Comparison of ENCODE assay signal across 8 mouse cellular contexts in the genomic region with DNA sequence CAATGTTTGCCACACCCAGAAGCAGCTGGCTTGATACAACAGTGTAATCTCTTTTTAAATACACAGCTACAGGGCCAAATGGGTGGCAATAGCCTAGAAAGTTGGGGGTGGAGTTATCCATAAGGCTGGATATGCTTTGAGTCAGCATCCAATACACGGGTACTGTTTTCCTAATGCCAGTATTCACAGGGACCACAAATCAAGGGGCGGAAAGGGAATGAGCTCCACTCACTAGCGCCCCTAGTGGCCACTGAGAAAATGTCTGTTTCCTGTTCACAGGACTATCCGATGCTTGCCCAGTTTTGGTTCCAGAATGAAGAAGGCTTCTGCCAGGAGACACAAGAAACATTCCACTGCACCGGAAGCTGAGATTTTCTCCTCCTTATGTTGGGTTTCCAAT. TPM values are rescaled to one million over a fixed set of nuclear protein-coding genes. Genes with fewer than 3 reads are reported as not detected.
DNase-seq lines count a peak whose midpoint lies in the region; ATAC-seq and TF ChIP-seq lines count a peak whose summit lies in the region.

No protein-coding gene starts in this region.

- no peaks in the 10 kb centered on the region for H3K4me1 ChIP-seq in hindbrain, embryonic 10.5 days (replicated peaks)
- peaks cover 5% of the 10 kb centered on the region for H3K4me1 ChIP-seq in hindbrain, embryonic 13.5 days (replicated peaks)
- peaks cover 2% of the 10 kb centered on the region; the same call in 1 of the 2 replicates for H3K4me1 ChIP-seq in bone marrow, adult 2 months (ENCODE audit: control insufficient read depth, insufficient read depth, low read length)
- no peaks in the 10 kb centered on the region; the same call in 1 of the 2 replicates for H3K4me1 ChIP-seq in forebrain, embryonic 12.5 days
- H3K4me1 ChIP-seq in midbrain, embryonic 14.5 days (ENCODE audit: control insufficient read depth, insufficient read depth, low read length): no peaks in the 10 kb centered on the region

- H3K36me3 ChIP-seq in hindbrain, embryonic 10.5 days: no peaks in the 10 kb centered on the region
- H3K36me3 ChIP-seq in hindbrain, embryonic 13.5 days: no peaks in the 10 kb centered on the region
- H3K36me3 ChIP-seq in C2C12 (ENCODE audit: control insufficient read depth, insufficient read depth): no peaks in the 10 kb centered on the region
- H3K36me3 ChIP-seq in forebrain, embryonic 12.5 days (replicated peaks): no peaks in the 10 kb centered on the region
- H3K36me3 ChIP-seq in midbrain, embryonic 14.5 days (ENCODE audit: control insufficient read depth, insufficient read depth, low read length): no peaks in the 10 kb centered on the region

- no peaks in the 10 kb centered on the region for H3K27me3 ChIP-seq in hindbrain, embryonic 10.5 days (ENCODE audit: insufficient read depth, poor library complexity, severe bottlenecking)
- no peaks in the 10 kb centered on the region for H3K27me3 ChIP-seq in hindbrain, embryonic 13.5 days
- no peaks in the 10 kb centered on the region for H3K27me3 ChIP-seq in C2C12 (ENCODE audit: control insufficient read depth, insufficient read depth, insufficient read length)
- no peaks in the 10 kb centered on the region for H3K27me3 ChIP-seq in forebrain, embryonic 12.5 days
- H3K27me3 ChIP-seq in midbrain, embryonic 14.5 days (ENCODE audit: control insufficient read depth, insufficient read depth, low read length): no peaks in the 10 kb centered on the region

- H3K9me3 ChIP-seq in hindbrain, embryonic 10.5 days: no peaks in the 10 kb centered on the region
- no peaks in the 10 kb centered on the region for H3K9me3 ChIP-seq in hindbrain, embryonic 13.5 days
- no peaks in the 10 kb centered on the region for H3K9me3 ChIP-seq in forebrain, embryonic 12.5 days
- H3K9me3 ChIP-seq in midbrain, embryonic 14.5 days (ENCODE audit: control insufficient read depth, low read length): no peaks in the 10 kb centered on the region

- H3K79me2 ChIP-seq in C2C12 (ENCODE audit: control insufficient read depth, insufficient read depth): no peaks in the 10 kb centered on the region

- no peak; the same call in 1 of the 2 replicates for ATAC-seq in hindbrain, embryonic 13.5 days (ENCODE audit: low FRiP score)
- peak; percentile 30; the same call in 1 of the 2 replicates for ATAC-seq in forebrain, embryonic 12.5 days (ENCODE audit: low FRiP score)
- ATAC-seq in midbrain, embryonic 14.5 days (ENCODE audit: low FRiP score, low TSS enrichment): no peak
- no peak for ATAC-seq in monocyte, adult 5-6 weeks (replicated peaks; ENCODE audit: insufficient number of reproducible peaks, low FRiP score, low TSS enrichment, poor library complexity, severe bottlenecking)

- H3K79me3 ChIP-seq in C2C12 (ENCODE audit: low read depth): no peaks in the 10 kb centered on the region

- no peak overlapping the region for H3K9ac ChIP-seq in hindbrain, embryonic 13.5 days
- no peak overlapping the region for H3K9ac ChIP-seq in forebrain, embryonic 12.5 days
- H3K9ac ChIP-seq in midbrain, embryonic 14.5 days (replicated peaks; ENCODE audit: low read length): no peak overlapping the region

- peak; percentile 62 for DNase-seq in hindbrain, embryonic 10.5 days (ENCODE audit: low spot score)
- DNase-seq in kidney, postnatal 10 days: peak; percentile 84
- DNase-seq in midbrain, embryonic 14.5 days: peak; percentile 77

- H3K27ac ChIP-seq in hindbrain, embryonic 10.5 days: no peak overlapping the region
- no peak overlapping the region for H3K27ac ChIP-seq in hindbrain, embryonic 13.5 days
- no peak overlapping the region for H3K27ac ChIP-seq in bone marrow, adult 2 months (ENCODE audit: control insufficient read depth, insufficient read depth, low read depth, low read length, poor library complexity)
- no peak overlapping the region for H3K27ac ChIP-seq in forebrain, embryonic 12.5 days
- no peak overlapping the region for H3K27ac ChIP-seq in midbrain, embryonic 14.5 days (replicated peaks; ENCODE audit: low read depth, low read length)

- H3K4me2 ChIP-seq in hindbrain, embryonic 13.5 days: no peak overlapping the region
- H3K4me2 ChIP-seq in forebrain, embryonic 12.5 days: no peak overlapping the region
- no peak overlapping the region for H3K4me2 ChIP-seq in midbrain, embryonic 14.5 days (ENCODE audit: low read length)

- H3ac ChIP-seq in C2C12 (ENCODE audit: control insufficient read depth, insufficient read length, low read depth): no peak overlapping the region

- no peak overlapping the region for H3K4me3 ChIP-seq in hindbrain, embryonic 10.5 days
- H3K4me3 ChIP-seq in hindbrain, embryonic 13.5 days: no peak overlapping the region
- no peak overlapping the region for H3K4me3 ChIP-seq in C2C12 (ENCODE audit: insufficient read depth, poor library complexity, severe bottlenecking)
- H3K4me3 ChIP-seq in bone marrow, adult 2 months (replicated peaks; ENCODE audit: control insufficient read depth, low read depth, low read length): no peak overlapping the region
- H3K4me3 ChIP-seq in forebrain, embryonic 12.5 days (replicated peaks): no peak overlapping the region
- no peak overlapping the region for H3K4me3 ChIP-seq in midbrain, embryonic 14.5 days (replicated peaks; ENCODE audit: low read depth, low read length)

- peak; percentile 52 for TF ChIP-seq CTCF in C2C12 (IDR thresholded peaks at IDR 0.05; ENCODE audit: control insufficient read depth, insufficient read depth, insufficient read length)
- peak; percentile 78 for TF ChIP-seq CTCF in bone marrow, adult 2 months (IDR thresholded peaks at IDR 0.05; ENCODE audit: control insufficient read depth, insufficient read depth, low read length)

- no peak for TF ChIP-seq POLR2A in bone marrow, adult 2 months (IDR thresholded peaks at IDR 0.05; ENCODE audit: borderline replicate concordance, control insufficient read depth, low read depth, low read length)

- 32% methylated on average over 5 of the region's 5 CpGs for WGBS in hindbrain, embryonic 10.5 days
- WGBS in hindbrain, embryonic 13.5 days: 24% methylated on average over 5 of the region's 5 CpGs
- WGBS in bone marrow, adult 2 months: 25% methylated on average over 5 of the region's 5 CpGs
- 28% methylated on average over 5 of the region's 5 CpGs for WGBS in forebrain, embryonic 12.5 days
- WGBS in midbrain, embryonic 14.5 days: 26% methylated on average over 5 of the region's 5 CpGs

TF ChIP-seq in C2C12, 6 proteins besides CTCF, POLR2A, EP300 and RAD21:
- TF ChIP-seq CEBPB (IDR thresholded peaks at IDR 0.05; ENCODE audit: low read depth) (no peak), MYOG (IDR thresholded peaks at IDR 0.05; ENCODE audit: control insufficient read depth, extremely low read depth, insufficient read length) (no peak), MYOD1 (IDR thresholded peaks at IDR 0.05; ENCODE audit: control insufficient read depth, insufficient read length, low read depth) (no peak), USF1 (IDR thresholded peaks at IDR 0.05; ENCODE audit: low read depth) (no peak), FOSL1 (IDR thresholded peaks at IDR 0.05; ENCODE audit: insufficient read depth, low read length, poor library complexity, severe bottlenecking) (no peak), MAX (IDR thresholded peaks at IDR 0.05) (no peak)

RNA-seq across cellular contexts. Expression of gene Fbxl14, which starts 7.3 kb away (rescaled TPM):
- polyA plus RNA-seq in hindbrain, embryonic 10.5 days (2016; fragmentation: Nextera tagmentation; extraction: Ambion mirVana): 3.1 and 3.4 TPM in 2 replicates
- polyA plus RNA-seq in hindbrain, embryonic 13.5 days (2015; fragmentation: Nextera tagmentation; extraction: Ambion mirVana): 3.2 and 3.3 TPM in 2 replicates
- 22.7 TPM for polyA plus RNA-seq in C2C12 (2012; fragmentation: generic; extraction: Trizol)
- polyA plus RNA-seq in bone marrow, adult 2 months (2011; ENCODE audit: insufficient read depth, insufficient read length, low replicate concordance, missing spikeins): 12.8 and 22.8 TPM in 2 replicates
- 5.1 and 5.2 TPM in 2 replicates for polyA plus RNA-seq in forebrain, embryonic 12.5 days (2016; fragmentation: Nextera tagmentation; extraction: Ambion mirVana)
- polyA plus RNA-seq in midbrain, embryonic 14.5 days (2014; fragmentation: Nextera tagmentation; extraction: Ambion mirVana): 5.5 and 5.6 TPM in 2 replicates
- total RNA-seq in monocyte, adult 5-6 weeks (2017): 36.9 to 41.1 TPM (median 37.0 TPM) in 3 replicates

RNA-seq across cellular contexts. Expression of gene Adipor2, which starts 54.6 kb away (rescaled TPM):
- polyA plus RNA-seq in hindbrain, embryonic 10.5 days (2016; fragmentation: Nextera tagmentation; extraction: Ambion mirVana): 28.2 and 36.7 TPM in 2 replicates
- polyA plus RNA-seq in hindbrain, embryonic 13.5 days (2015; fragmentation: Nextera tagmentation; extraction: Ambion mirVana): 38.0 and 44.1 TPM in 2 replicates
- polyA plus RNA-seq in C2C12 (2012; fragmentation: generic; extraction: Trizol): 28.0 TPM
- 21.1 and 30.2 TPM in 2 replicates for polyA plus RNA-seq in bone marrow, adult 2 months (2011; ENCODE audit: insufficient read depth, insufficient read length, low replicate concordance, missing spikeins)
- polyA plus RNA-seq in forebrain, embryonic 12.5 days (2016; fragmentation: Nextera tagmentation; extraction: Ambion mirVana): 31.5 and 35.1 TPM in 2 replicates
- polyA plus RNA-seq in midbrain, embryonic 14.5 days (2014; fragmentation: Nextera tagmentation; extraction: Ambion mirVana): 31.9 and 33.5 TPM in 2 replicates
- total RNA-seq in monocyte, adult 5-6 weeks (2017): 117 to 140 TPM (median 127 TPM) in 3 replicates
